Mouse (Mus musculus) brain, embryonic 14.5 days (tissue): ENCODE measurements around the gene Flna. TPM values are rescaled to one million over a fixed set of nuclear protein-coding genes. Genes with fewer than 3 reads are reported as not detected.

ENCODE experiments used
- DNase-seq: peaks from one replicate; pipeline ENCODE4 v3.0.0-alpha.2; 2011; ENCODE audit warnings: low read depth
- CTCF ChIP-seq: fragments of 200-500 bp; IDR thresholded peaks from 2 replicates; pipeline ENCODE4 v1.5.1; 2012; ENCODE audit warnings: inconsistent platforms, mild to moderate bottlenecking, moderate library complexity, borderline replicate concordance; ENCODE audit not compliant: insufficient read depth, insufficient read length; ENCODE audit errors: extremely low read depth
- POLR2A ChIP-seq: fragments of 200-500 bp; IDR thresholded peaks from 2 replicates; pipeline ENCODE4 v1.6.1; 2012; ENCODE audit warnings: mild to moderate bottlenecking, inconsistent platforms, borderline replicate concordance; ENCODE audit not compliant: poor library complexity, insufficient read depth, insufficient read length, severe bottlenecking; ENCODE audit errors: extremely low read depth
- polyA plus RNA-seq: library from polyadenylated mRNA; depleted of rRNA; stranded (reverse); fragments of >200 nt; gene quantifications from 2 replicates; pipeline ENCODE4 v1.2.3, GENCODE M21; 2012

The Flna gene
- polyA plus RNA-seq, 1 experiment = 372 TPM

- DNase-seq = no peak
- TF ChIP-seq POLR2A (no peak), CTCF (no peak)
Observed at GRCm38 (mm10) chrX:74273422-74274322, 24.1 kb upstream of the Flna start.

- no peak for TF ChIP-seq CTCF
- no peak for TF ChIP-seq POLR2A
Observed at GRCm38 (mm10) chrX:74270902-74271551, 21.4 kb upstream of the Flna start.

GRCm38 (mm10) chrX:74270062-74270901 is 20.7 kb upstream of the Flna start, which contains the start of gene Rpl10:
TSS of gene Rpl10 (plus strand) at chrX:74270812.
- TF ChIP-seq CTCF (no peak), POLR2A (peak; percentile 82; the same call in 1 of the 2 replicates)
- DNase-seq = peak; percentile 99

More at GRCm38 (mm10) chrX:74270902-74271551, 21.4 kb upstream of the Flna start:
- peak; percentile 39 for DNase-seq

- TF ChIP-seq CTCF (no peak), POLR2A (no peak)
- no peak for DNase-seq
Observed at GRCm38 (mm10) chrX:74269736-74270061, 20.1 kb upstream of the Flna start.

GRCm38 (mm10) chrX:74257746-74258145 is 8.1 kb upstream of the Flna start:
- no peak for DNase-seq
- TF ChIP-seq POLR2A (no peak), CTCF (no peak)

- no peak for DNase-seq
- TF ChIP-seq CTCF = no peak
- no peak for TF ChIP-seq POLR2A
Observed at GRCm38 (mm10) chrX:74254888-74255565, 5.4 kb upstream of the Flna start.

GRCm38 (mm10) chrX:74254153-74254887 is 4.7 kb upstream of the Flna start, which contains the start of gene Emd:
TSS of gene Emd (plus strand) at chrX:74254687.
- DNase-seq = peak; percentile 97
- TF ChIP-seq POLR2A (peak; percentile 39; the same call in 1 of the 2 replicates), CTCF (no peak)

- peak; percentile 73 for DNase-seq
- TF ChIP-seq CTCF (peak; percentile 54; the same call in 1 of the 2 replicates), POLR2A (no peak)
Observed at GRCm38 (mm10) chrX:74248651-74249050, 969 bp downstream of the Flna start.

- no peak for DNase-seq
- TF ChIP-seq CTCF (no peak), POLR2A (no peak)
Observed at GRCm38 (mm10) chrX:74246693-74247092, 2.9 kb downstream of the Flna start.

- DNase-seq = peak; percentile 97
- TF ChIP-seq POLR2A (peak; percentile 83; the same call in 1 of the 2 replicates), CTCF (no peak)
Observed at GRCm38 (mm10) chrX:74246213-74246681, 3.4 kb downstream of the Flna start.

- DNase-seq = peak; percentile 90
- 0 out of 2 replicates have a peak, but pooled peaks have one; percentile 9 for TF ChIP-seq POLR2A
- no peak for TF ChIP-seq CTCF
Observed at GRCm38 (mm10) chrX:74245687-74246086, 3.9 kb downstream of the Flna start.

GRCm38 (mm10) chrX:74245107-74245506 is 4.5 kb downstream of the Flna start:
- no peak for DNase-seq
- no peak for TF ChIP-seq POLR2A
- no peak for TF ChIP-seq CTCF

GRCm38 (mm10) chrX:74244614-74245083 is 5.0 kb downstream of the Flna start:
- TF ChIP-seq POLR2A (no peak), CTCF (no peak)

More at GRCm38 (mm10) chrX:74244614-74245083, 5.0 kb downstream of the Flna start:
- DNase-seq = peak; percentile 93
